ENCODE assay signal across 11 mouse cellular contexts in the genomic region with DNA sequence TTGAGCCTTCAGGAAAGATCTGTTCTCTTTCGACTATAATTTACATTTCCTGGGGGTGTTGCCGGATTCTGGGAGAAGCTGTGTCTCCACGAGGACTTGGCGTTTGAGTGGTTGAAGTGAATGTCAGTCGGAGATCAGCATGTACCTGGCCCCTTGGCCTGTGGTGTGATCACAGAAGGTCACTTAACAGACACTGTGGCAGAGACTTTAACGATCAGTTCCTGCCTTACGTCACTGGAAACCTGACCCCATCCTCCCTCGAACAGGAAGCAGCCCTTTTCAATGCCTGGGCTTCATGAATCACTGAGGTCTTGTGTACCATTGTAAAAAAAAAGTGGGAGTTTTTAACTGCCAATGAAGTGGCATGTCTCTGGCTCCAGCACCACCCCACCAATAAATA. TPM values are rescaled to one million over a fixed set of nuclear protein-coding genes. Genes with fewer than 3 reads are reported as not detected.
DNase-seq lines count a peak whose midpoint lies in the region; ATAC-seq and TF ChIP-seq lines count a peak whose summit lies in the region.
"Had no signal": no experiment of that assay in that cellular context is flagged by ENCODE, and none has a peak within 500 bp of the region (broad histone marks: within the 10 kb centered on the region; RNA-seq: fewer than 3 reads in every experiment).

No protein-coding gene starts in this region.

- no peak overlapping the region for H3K9ac ChIP-seq in liver, adult 2 months (ENCODE audit: low read depth, low read length)
- H3K9ac ChIP-seq in intestine, embryonic 15.5 days = no peak overlapping the region
- H3K9ac ChIP-seq in liver, embryonic 12.5 days = no peak overlapping the region
- H3K9ac ChIP-seq: midbrain, embryonic 15.5 days had no signal

- 0 out of 2 replicates have a peak overlapping the region, but pooled peaks have one; percentile 9 for H3K4me2 ChIP-seq in intestine, embryonic 15.5 days (replicated peaks)
- H3K4me2 ChIP-seq in liver, embryonic 12.5 days = peak overlapping the region; percentile 1; the same call in 1 of the 2 replicates
- H3K4me2 ChIP-seq: midbrain, embryonic 15.5 days had no signal

- H3K9me3 ChIP-seq in intestine, embryonic 15.5 days = no peaks in the 10 kb centered on the region
- H3K9me3 ChIP-seq in liver, embryonic 12.5 days (replicated peaks) = peaks cover 8% of the 10 kb centered on the region; the same call in 1 of the 2 replicates
- H3K9me3 ChIP-seq in midbrain, embryonic 10.5 days (replicated peaks) = no peaks in the 10 kb centered on the region; the same call in 1 of the 2 replicates
- H3K9me3 ChIP-seq: midbrain, embryonic 15.5 days had no signal

- no peak for TF ChIP-seq POLR2A in liver, adult 2 months (IDR thresholded peaks at IDR 0.05; ENCODE audit: extremely low read depth, insufficient read depth, low read length)

- peaks cover 21% of the 10 kb centered on the region for H3K79me2 ChIP-seq in liver, adult 2 months (ENCODE audit: control insufficient read depth, insufficient read depth, low read length)

- no peak for ATAC-seq in CD4-positive, CD25-positive, alpha-beta regulatory T cell, adult 4 months
- ATAC-seq in intestine, embryonic 15.5 days = no peak
- no peak for ATAC-seq in liver, embryonic 12.5 days
- ATAC-seq: midbrain, embryonic 15.5 days had no signal

- no peak overlapping the region for H3K27ac ChIP-seq in liver, adult 2 months (replicated peaks; ENCODE audit: insufficient read depth, low read depth, low read length)
- no peak overlapping the region for H3K27ac ChIP-seq in intestine, embryonic 15.5 days
- H3K27ac ChIP-seq in liver, embryonic 12.5 days = no peak overlapping the region
- no peak overlapping the region for H3K27ac ChIP-seq in midbrain, embryonic 10.5 days (replicated peaks)
- H3K27ac ChIP-seq: midbrain, embryonic 15.5 days had no signal

- H3K4me3 ChIP-seq in liver, adult 2 months (ENCODE audit: insufficient read depth, low read depth, low read length) = no peak overlapping the region
- H3K4me3 ChIP-seq in intestine, embryonic 15.5 days (replicated peaks) = no peak overlapping the region
- H3K4me3 ChIP-seq in liver, embryonic 12.5 days = no peak overlapping the region
- no peak overlapping the region for H3K4me3 ChIP-seq in midbrain, embryonic 10.5 days
- H3K4me3 ChIP-seq: midbrain, embryonic 15.5 days had no signal

- peak; percentile 23 for DNase-seq in CD4-positive, CD25-positive, alpha-beta regulatory T cell, adult 2 months (ENCODE audit: low read depth, low spot score)
- peak; percentile 40 for DNase-seq in liver, adult 2 months (ENCODE audit: extremely low read depth, low read depth, low spot score)
- no peak for DNase-seq in liver
- DNase-seq in layer of hippocampus, postnatal 36 days = no peak
- DNase-seq in midbrain, embryonic 10.5 days (ENCODE audit: low spot score) = no peak
- DNase-seq: layer of hippocampus, adult 9-11 months had no signal

- no peak for TF ChIP-seq CTCF in liver, adult 2 months (IDR thresholded peaks at IDR 0.05; ENCODE audit: low read depth, low read length)

- WGBS in liver, adult 2 months = 65% methylated on average over 8 of the region's 8 CpGs
- 43% methylated on average over 8 of the region's 8 CpGs for WGBS in intestine, embryonic 15.5 days
- 55% methylated on average over 8 of the region's 8 CpGs for WGBS in liver, embryonic 12.5 days (ENCODE audit: insufficient replicate concordance)
- WGBS in midbrain, embryonic 10.5 days = 90% methylated on average over 8 of the region's 8 CpGs

- H3K36me3 ChIP-seq in liver, adult 2 months (ENCODE audit: control insufficient read depth, insufficient read depth, low read length) = no peaks in the 10 kb centered on the region
- no peaks in the 10 kb centered on the region for H3K36me3 ChIP-seq in intestine, embryonic 15.5 days
- H3K36me3 ChIP-seq in liver, embryonic 12.5 days = peaks cover 15% of the 10 kb centered on the region
- H3K36me3 ChIP-seq in midbrain, embryonic 10.5 days = no peaks in the 10 kb centered on the region
- H3K36me3 ChIP-seq: midbrain, embryonic 15.5 days had no signal

- peaks cover 19% of the 10 kb centered on the region for H3K4me1 ChIP-seq in liver, adult 2 months (ENCODE audit: control insufficient read depth, insufficient read depth, low read length)
- H3K4me1 ChIP-seq in intestine, embryonic 15.5 days (replicated peaks) = peaks cover 18% of the 10 kb centered on the region
- H3K4me1 ChIP-seq in liver, embryonic 12.5 days = peaks cover 81% of the 10 kb centered on the region
- H3K4me1 ChIP-seq in midbrain, embryonic 10.5 days = peaks cover 27% of the 10 kb centered on the region

- no peaks in the 10 kb centered on the region for H3K27me3 ChIP-seq in liver, adult 2 months (ENCODE audit: control insufficient read depth, insufficient read depth, low read length)
- H3K27me3 ChIP-seq in intestine, embryonic 15.5 days (replicated peaks) = no peaks in the 10 kb centered on the region
- H3K27me3 ChIP-seq in liver, embryonic 12.5 days (replicated peaks) = no peaks in the 10 kb centered on the region
- peaks cover 14% of the 10 kb centered on the region; the same call in 1 of the 2 replicates for H3K27me3 ChIP-seq in midbrain, embryonic 10.5 days (ENCODE audit: low read depth, poor library complexity, severe bottlenecking)
- H3K27me3 ChIP-seq: midbrain, embryonic 15.5 days had no signal

RNA-seq across cellular contexts. Expression of gene Tmem120b, which starts 11.8 kb away (rescaled TPM):
- 1 to 10 TPM; 3.4 to 4.3 TPM for polyA plus RNA-seq in CD4-positive, CD25-positive, alpha-beta regulatory T cell, adult 4 months (2017; shearing (Covaris generic))
- 2.7 and 3.4 TPM in 2 replicates for total RNA-seq in liver, adult 2 months (2014; rRNA removed)
- polyA plus RNA-seq in liver, adult 2 months (2012; rRNA removed) = 2.0 and 3.8 TPM in 2 replicates
- polyA plus RNA-seq in intestine, embryonic 15.5 days (2015; fragmentation: Nextera tagmentation; extraction: Ambion mirVana) = 8.4 and 10.1 TPM in 2 replicates
- polyA plus RNA-seq in liver, embryonic 12.5 days (2016; fragmentation: Nextera tagmentation; extraction: Ambion mirVana) = 28.2 and 30.3 TPM in 2 replicates
- 10 to 100 TPM; 16.3 to 19.9 TPM for total RNA-seq in layer of hippocampus, postnatal 36 days (2021)
- 10.3 and 10.4 TPM in 2 replicates for polyA plus RNA-seq in midbrain, embryonic 10.5 days (2016; fragmentation: Nextera tagmentation; extraction: Ambion mirVana)

RNA-seq across cellular contexts. Expression of gene Morn3, which starts 33.2 kb away (rescaled TPM):
- 1 to 10 TPM; 5.2 to 6.9 TPM for polyA plus RNA-seq in CD4-positive, CD25-positive, alpha-beta regulatory T cell, adult 4 months (2017; shearing (Covaris generic))
- total RNA-seq in liver, adult 2 months (2014; rRNA removed) = not detected in 2 replicates
- polyA plus RNA-seq in liver, adult 2 months (2012; rRNA removed) = not detected in 2 replicates
- 0.45 TPM in 1 of 2 replicates, not detected in the other for polyA plus RNA-seq in intestine, embryonic 15.5 days (2015; fragmentation: Nextera tagmentation; extraction: Ambion mirVana)
- polyA plus RNA-seq in liver, embryonic 12.5 days (2016; fragmentation: Nextera tagmentation; extraction: Ambion mirVana) = not detected in 2 replicates
- total RNA-seq in layer of hippocampus, postnatal 36 days (2021) = not detected
- 0.21 and 0.67 TPM in 2 replicates for polyA plus RNA-seq in midbrain, embryonic 10.5 days (2016; fragmentation: Nextera tagmentation; extraction: Ambion mirVana)
- total RNA-seq: gastrocnemius, postnatal 4 days had no signal
- polyA plus RNA-seq: midbrain, embryonic 15.5 days had no signal

RNA-seq across cellular contexts. Expression of gene Rhof, which starts 52.5 kb away (rescaled TPM):
- polyA plus RNA-seq in CD4-positive, CD25-positive, alpha-beta regulatory T cell, adult 4 months (2017; shearing (Covaris generic)) = 100 to 1,000 TPM in 1 of 2 experiments, 10 to 100 TPM in 1; 80.6 to 101 TPM
- 0.09 and 0.87 TPM in 2 replicates for total RNA-seq in liver, adult 2 months (2014; rRNA removed)
- polyA plus RNA-seq in liver, adult 2 months (2012; rRNA removed) = 0.61 and 0.86 TPM in 2 replicates
- 1.7 and 2.3 TPM in 2 replicates for polyA plus RNA-seq in intestine, embryonic 15.5 days (2015; fragmentation: Nextera tagmentation; extraction: Ambion mirVana)
- polyA plus RNA-seq in liver, embryonic 12.5 days (2016; fragmentation: Nextera tagmentation; extraction: Ambion mirVana) = 3.9 and 4.8 TPM in 2 replicates
- 10 to 100 TPM; 43.0 to 48.0 TPM for total RNA-seq in layer of hippocampus, postnatal 36 days (2021)
- 1.4 and 1.9 TPM in 2 replicates for polyA plus RNA-seq in midbrain, embryonic 10.5 days (2016; fragmentation: Nextera tagmentation; extraction: Ambion mirVana)

Comparison
In these comparisons a context has a peak if more than half of its experiments do, and no peak if none do; other contexts are left out.
1. DNase-seq: peak in CD4-positive, CD25-positive, alpha-beta regulatory T cell, adult 2 months (single experiment) and liver, adult 2 months (single experiment); none in liver (single experiment), layer of hippocampus, postnatal 36 days (0 of 2) and midbrain, embryonic 10.5 days (single experiment).
2. RNA of gene Rhof, which starts 52.5 kb away (polyA plus RNA-seq): 80.6 to 101 TPM in CD4-positive, CD25-positive, alpha-beta regulatory T cell, adult 4 months; 3.9 to 4.8 TPM in liver, embryonic 12.5 days, 1.7 to 2.3 TPM in intestine, embryonic 15.5 days, 1.4 to 1.9 TPM in midbrain, embryonic 10.5 days and 0.61 to 0.86 TPM in liver, adult 2 months; every median in the first group is over 10 times any median in the second.